Mouse (Mus musculus): ENCODE data around the gene Prss42.

- TF ChIP-seq CTCF (IDR thresholded peaks at IDR 0.05; ENCODE audit: extremely low read depth, insufficient read depth, insufficient read length, insufficient replicate concordance), result peak; percentile 60; the same call in 1 of the 2 replicates
- TF ChIP-seq POLR2A (IDR thresholded peaks at IDR 0.05; ENCODE audit: low read depth, low read length), result no peak
These were observed 38.7 kb upstream of the Prss42 start for GRCm38 (mm10) chr9:110759265-110759664.

All from spleen, adult 2 months (tissue).